16 mouse cellular contexts compared by ENCODE assay signal in genomic region chr7:125690516-125690915, GRCm38 (mm10).
"Had no signal": no experiment of that assay in that cellular context is flagged by ENCODE, and none has a peak within 500 bp of the region (broad histone marks: within the 10 kb centered on the region; RNA-seq: fewer than 3 reads in every experiment).

No protein-coding gene starts in this region.

- H3K27ac ChIP-seq: intestine, embryonic 15.5 days; layer of hippocampus, adult 2 months; liver, embryonic 15.5 days; neural tube, embryonic 12.5 days; stomach, postnatal 0 days had no signal

- H3K4me3 ChIP-seq: intestine, embryonic 15.5 days; layer of hippocampus, adult 2 months; liver, embryonic 15.5 days; neural tube, embryonic 12.5 days had no signal

- ATAC-seq: intestine, embryonic 15.5 days; lung, postnatal 0 days had no signal

- H3K9ac ChIP-seq: intestine, embryonic 15.5 days; liver, embryonic 15.5 days; neural tube, embryonic 12.5 days had no signal

- H3K27me3 ChIP-seq: intestine, embryonic 15.5 days; liver, embryonic 15.5 days; neural tube, embryonic 12.5 days had no signal

- H3K9me3 ChIP-seq: intestine, embryonic 15.5 days; liver, embryonic 15.5 days; neural tube, embryonic 12.5 days had no signal

- H3K4me1 ChIP-seq: intestine, embryonic 15.5 days; liver, embryonic 15.5 days; neural tube, embryonic 12.5 days had no signal

- H3K4me2 ChIP-seq: intestine, embryonic 15.5 days; liver, embryonic 11.5 days; liver, embryonic 15.5 days; neural tube, embryonic 12.5 days had no signal

- DNase-seq: kidney, adult 18-20 months; kidney, postnatal 10 days; kidney, postnatal 4 days; lung, adult 2 months; lung, postnatal 36 days; midbrain, embryonic 14.5 days; right cerebral cortex, postnatal 14 days; thymus, adult 18-20 months; thymus, postnatal 14 days had no signal
